Mouse (Mus musculus): ENCODE data around the gene Sh2d1b1.

Sh2d1b1 gene

DNA sequence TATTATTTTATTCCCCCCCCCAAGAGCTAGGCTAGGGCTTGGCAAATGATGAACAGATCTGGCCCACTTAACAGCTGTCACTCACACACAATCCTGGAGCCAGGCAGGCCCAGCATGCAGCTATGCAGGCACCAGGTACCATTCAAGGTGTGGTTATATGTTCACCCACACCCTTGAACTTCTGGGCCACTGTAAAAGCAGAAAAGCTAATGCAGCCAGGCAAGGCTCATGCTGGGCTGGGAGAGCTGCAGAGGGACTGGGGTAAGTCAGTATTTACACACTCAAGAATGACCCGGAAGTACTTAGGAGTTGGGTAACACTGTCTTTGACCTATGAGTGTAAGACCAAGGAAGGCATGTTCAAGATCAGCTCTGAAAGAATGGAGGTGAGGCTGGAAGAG is 47.2 kb downstream of the Sh2d1b1 start:
- DNase-seq (ENCODE audit: low read depth, low spot score), result peak; percentile 27

DNA sequence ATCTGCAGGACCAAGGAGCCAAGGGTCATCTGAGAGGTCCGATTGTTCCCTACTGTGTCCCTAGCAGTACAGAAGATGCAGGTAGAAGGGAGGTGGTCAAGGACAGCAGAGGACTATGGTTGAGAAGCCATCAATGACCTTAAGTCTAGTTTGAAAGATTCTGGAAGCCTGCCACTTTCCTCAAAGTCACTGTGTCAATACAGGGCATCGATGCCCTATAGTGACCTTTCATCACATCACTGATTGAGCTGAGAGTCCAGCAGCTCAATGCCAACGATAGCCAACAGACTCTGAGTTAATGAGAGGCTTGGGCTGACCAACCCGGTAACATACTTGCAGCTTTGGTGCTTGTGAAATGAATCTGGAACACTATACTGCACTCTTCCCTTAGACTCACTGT is 48.2 kb downstream of the Sh2d1b1 start:
- no peak for DNase-seq (ENCODE audit: low read depth, low spot score)

DNA sequence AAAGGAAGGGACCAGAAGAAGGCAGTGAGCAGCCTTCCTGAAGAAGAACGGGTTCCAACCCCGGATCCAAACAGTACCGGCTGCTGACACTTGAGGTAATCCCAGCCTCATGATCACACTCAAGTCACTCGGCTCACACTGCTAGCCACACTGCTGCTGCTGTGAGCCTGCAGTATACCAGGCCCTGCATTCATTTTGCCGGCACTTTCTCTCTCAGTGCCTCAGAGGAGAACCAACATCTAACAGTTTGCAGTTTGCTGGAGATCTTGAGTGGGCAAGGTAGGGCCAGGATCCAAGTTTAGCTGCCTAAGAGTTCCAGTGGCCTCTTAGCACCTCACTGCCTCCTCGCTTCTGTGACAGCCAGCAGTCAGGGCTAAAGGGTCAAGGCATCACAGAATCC is 54.8 kb downstream of the Sh2d1b1 start:
- DNase-seq (ENCODE audit: low read depth, low spot score), result no peak

DNA sequence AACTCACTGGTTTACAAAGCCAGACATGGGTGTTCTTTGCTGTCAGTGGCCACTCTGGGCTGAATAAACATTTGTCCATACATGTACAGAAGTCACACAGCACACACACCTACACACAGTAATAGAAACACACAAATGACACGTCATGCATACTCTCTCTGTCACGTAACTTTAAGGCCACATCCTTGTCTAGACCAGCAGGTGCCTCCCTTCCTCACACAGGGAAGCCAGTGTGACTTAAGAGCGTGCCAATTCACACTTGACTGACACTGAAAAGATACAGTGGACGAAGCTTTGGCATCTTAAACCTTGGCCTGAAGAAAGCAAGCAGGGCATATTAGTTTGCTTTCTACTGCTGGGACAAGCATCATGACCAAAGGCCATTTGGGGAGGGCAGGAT is 55.7 kb downstream of the Sh2d1b1 start:
- DNase-seq (ENCODE audit: low read depth, low spot score), result no peak
